Mouse (Mus musculus): ENCODE results near the gene Slc6a2.

Slc6a2 gene

DNA sequence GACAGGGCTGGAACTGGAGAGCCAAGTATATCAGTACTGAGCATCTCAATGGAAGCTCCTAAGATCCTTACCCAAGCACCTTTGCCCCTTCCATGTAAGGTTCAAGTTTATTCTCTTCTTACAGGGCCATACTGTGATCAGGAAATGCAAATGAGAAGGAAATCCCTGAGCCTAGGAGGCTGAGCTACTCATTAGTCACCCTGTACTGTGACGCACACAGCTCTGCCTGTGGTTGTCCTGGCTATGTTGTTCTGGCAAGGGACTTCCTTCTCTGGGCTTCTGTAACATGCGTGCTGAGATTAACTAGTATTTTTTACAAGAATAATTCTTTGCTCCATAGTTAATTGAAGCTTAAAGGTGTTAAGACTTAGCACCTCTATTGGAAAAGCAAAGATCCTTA lies 70.8 kb downstream of the Slc6a2 start:
- no peak for DNase-seq (ENCODE audit: low spot score)

DNA sequence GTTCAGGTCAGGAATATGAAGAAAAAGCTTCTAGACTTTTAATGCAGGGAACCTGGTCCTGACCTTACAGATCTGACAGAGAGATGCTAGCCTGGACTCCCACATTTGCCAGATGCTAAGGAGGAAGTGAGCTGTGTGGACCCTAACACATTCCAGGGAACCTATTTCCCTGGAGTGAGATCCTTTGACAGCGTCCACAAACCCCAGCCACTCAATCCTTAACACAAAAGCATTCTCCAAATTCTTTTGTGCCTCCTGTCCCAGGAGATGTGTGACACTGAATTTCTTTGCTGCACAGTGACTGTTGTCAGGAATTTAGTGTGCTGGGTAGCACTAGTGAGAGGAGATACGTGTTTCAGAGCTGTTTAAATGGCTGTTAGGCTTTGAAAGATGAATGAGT lies 79.0 kb downstream of the Slc6a2 start:
- no peak for DNase-seq (ENCODE audit: low spot score)

DNA sequence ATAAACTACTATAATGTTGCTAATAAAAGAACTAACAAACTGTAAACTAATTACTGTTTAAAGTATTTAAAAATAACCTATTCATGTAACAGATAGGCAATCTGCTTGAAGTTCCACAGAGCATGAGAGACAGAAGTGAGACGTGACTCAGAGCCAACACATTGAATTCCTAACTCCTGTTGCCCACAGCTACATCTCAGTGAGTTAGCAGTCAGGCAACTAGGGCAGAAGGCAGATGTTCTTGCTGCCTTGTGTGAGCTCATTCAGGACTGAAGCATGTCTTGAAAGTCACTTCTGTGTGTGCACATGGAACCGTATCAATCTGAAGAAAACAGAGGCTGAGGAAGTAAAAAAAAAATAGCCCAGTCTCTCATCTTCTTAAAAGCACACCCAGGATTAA lies 80.4 kb downstream of the Slc6a2 start:
- DNase-seq (ENCODE audit: low spot score) = no peak

DNA sequence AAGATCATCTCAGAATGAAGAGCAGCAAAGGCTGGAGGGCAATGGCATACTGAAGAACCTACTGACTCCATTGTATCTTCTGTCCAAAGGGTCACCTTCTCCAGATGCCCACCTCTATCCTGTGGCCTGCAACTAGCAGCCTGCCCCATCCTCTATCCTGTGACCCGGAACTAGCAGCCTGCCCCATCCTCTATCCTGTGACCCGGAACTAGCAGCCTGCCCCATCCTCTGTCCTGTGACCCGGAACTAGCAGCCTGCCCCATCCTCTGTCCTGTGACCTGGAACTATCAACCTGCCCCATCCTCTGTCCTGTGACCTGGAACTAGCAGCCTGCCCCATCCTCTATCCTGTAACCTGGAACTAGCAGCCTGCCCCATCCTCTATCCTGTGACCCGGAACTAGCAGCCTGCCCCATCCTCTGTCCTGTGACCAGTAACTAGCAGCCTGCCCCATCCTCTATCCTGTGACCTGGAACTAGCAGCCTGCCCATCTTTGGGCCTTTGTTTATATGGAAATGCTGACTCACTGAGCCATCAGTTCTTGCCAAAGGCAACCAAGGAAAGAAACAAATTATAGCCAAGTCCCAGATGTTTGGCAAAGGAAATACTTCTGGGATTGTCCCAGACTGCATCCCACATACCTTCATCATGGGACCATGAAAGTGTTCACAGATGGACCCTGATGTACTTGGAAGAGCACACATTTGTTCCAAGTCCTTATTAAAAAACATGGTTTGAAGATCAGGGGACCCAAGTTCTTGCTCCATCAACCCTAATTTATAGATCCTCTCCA lies 81.1 kb downstream of the Slc6a2 start:
- DNase-seq (ENCODE audit: low spot score) = no peak

DNA sequence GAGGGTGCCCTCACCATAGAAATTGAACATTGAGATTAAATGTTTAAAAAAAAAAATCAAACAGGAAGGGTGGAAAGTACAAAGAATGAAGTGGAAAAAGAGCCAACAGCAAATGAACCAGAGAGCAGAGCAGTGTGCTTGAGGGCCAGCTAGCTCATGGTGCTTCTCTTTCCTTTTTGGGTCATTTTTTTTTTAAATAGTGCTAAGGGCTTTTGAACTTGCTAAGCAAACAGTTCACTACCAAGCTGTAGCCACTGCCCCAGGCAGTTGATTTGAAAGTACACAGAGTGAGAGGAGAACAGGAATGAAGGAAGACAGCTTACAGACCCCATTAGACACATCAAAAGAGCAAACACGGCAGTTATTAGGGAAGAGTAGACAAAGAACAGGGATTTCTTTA lies 83.2 kb downstream of the Slc6a2 start:
- DNase-seq (ENCODE audit: low spot score) = no peak

DNA sequence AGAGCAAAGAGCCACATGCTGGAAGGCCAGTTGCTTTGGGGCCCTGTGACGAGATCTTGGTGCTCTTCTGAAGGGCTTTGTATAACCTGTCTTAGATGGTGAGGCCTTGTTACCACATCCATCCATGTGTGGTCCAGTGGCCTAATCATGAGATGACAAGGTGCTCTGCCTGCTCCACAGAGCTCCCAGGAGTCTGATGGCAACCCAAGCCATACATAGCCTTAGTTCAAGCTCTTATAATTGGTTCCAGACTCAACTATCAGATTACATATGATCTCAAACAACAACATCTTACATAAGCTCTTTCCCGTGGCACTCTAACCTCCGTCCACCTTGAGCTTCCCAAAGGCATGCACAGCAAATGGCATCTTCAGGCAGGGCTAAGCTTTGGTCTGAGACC lies 88.2 kb downstream of the Slc6a2 start, which contains the start of gene Ces1a:
Gene Ces1a, minus strand, starts transcription at position 101 of the 400 bp plus-strand sequence.
- no peak for DNase-seq (ENCODE audit: low spot score)

DNA sequence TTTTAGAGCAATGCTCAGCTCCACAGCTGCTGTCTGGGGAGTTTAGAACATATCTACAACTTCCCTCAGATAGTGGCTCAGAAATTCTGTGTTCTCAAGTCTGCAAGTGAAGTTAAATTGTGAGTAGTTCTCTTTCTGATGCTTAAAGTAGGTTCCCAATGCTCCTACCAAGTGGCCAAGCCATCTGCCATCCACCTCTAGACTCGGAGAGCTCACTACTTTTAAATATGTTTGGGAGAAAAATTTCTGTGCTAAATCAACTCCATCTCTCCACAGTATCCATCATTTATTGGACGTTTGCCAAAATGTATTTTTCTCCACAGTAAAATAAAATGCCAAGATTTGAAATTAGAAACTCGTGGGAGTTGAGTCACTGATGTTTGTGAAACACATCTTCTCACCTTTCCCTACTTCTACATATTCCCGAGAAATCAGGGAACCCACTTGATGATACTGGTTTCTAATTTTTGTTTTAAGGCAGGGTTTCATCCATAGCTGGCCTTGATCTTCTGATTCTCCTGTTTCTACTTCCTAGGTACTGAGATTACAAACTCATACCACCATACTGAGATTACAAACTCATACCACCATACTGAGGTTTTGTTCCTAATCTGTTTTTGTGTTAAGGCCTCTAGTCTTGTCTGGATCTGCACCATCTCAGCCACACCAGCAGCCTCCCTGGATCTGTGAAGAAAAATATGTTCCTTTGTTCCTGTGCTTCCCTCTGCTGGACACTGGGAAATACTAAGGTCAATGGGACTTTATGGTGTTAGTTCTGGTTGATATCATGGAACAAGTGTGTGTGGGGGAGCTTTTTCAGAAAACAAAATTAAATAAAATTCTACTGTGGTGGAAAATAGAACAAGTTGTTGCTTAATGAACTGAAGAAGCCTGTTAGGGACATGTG lies 88.9 kb downstream of the Slc6a2 start:
- no peak for DNase-seq (ENCODE audit: low spot score)
